Mouse (Mus musculus) liver, adult 2 months (tissue): ENCODE measurements at regions not wholly inside any gene's neighbourhood (a gene's known extent, or its start where the extent isn't known, plus 50 kb on each side); places are given as distances from the start of the nearest gene placed in this dataset.

Experiments used
- CTCF ChIP-seq: fragments of 200-500 bp; IDR thresholded peaks from 2 replicates; pipeline ENCODE4 v1.5.1; 2011; ENCODE audit warnings: low read depth, low read length, control low read depth
- POLR2A ChIP-seq: fragments of 200-500 bp; IDR thresholded peaks from 2 replicates; pipeline ENCODE4 v1.6.1; 2011; ENCODE audit warnings: low read length, control low read depth; ENCODE audit not compliant: insufficient read depth; ENCODE audit errors: extremely low read depth

- TF ChIP-seq POLR2A = no peak
- TF ChIP-seq CTCF = no peak
Observed at GRCm38 (mm10) chr4:22208531-22208930, 148.8 kb upstream of the Fbxl4 start.
